Mouse (Mus musculus): ENCODE measurements around the gene Dlgap5. TPM values are rescaled to one million over a fixed set of nuclear protein-coding genes. Genes with fewer than 3 reads are reported as not detected.
A peak's percentile ranks its signal among the peaks of the same experiment; 100 is the strongest.

Dlgap5 gene
- 4.1 and 35.1 TPM in 2 replicates for total RNA-seq (2014; rRNA removed; ENCODE audit: low replicate concordance)
- polyA plus RNA-seq (2015; fragmentation: Nextera tagmentation; extraction: Ambion mirVana), result 8.5 and 8.7 TPM in 2 replicates

DNA sequence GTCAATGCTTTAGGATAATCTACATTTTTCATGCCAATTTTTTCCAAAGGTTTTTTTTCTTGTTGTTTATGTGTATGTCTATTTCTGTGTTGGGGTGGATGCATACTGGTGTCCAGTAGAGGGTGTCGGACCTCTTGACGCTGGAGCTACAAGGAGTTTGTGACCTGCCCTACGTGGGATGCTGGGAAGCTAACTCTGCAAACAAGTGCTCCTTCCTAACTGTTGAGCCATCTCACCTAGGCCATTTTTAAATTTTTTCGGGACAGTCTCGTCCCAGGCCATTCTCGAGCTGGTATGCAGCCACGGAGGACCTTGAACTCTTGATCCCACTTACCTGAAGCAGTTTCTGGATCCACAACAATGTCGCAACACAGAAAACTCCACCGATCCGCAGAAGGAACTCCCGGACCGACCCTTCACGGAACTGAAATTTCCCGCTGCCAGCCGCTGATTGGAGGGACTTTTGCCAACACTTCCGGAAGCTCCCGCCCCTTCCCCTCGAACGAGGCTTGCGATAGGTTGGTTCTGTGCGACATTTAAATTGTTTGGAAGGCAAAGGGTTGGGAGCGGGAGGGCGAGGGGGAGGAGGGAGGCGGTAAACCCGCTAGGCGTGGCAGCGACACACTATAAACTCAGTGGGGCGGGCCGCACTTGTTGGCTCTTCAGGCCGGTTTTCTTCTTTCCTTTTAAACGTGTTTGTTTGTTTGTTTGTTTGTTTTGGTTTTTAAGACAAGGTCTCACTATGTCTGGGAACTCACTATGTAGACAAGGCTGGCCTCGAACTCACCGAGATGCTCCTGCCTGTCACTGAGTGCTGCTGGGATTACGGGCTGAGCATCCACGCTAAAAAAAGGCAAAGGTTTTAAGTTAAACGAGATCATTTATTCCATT lies at the start of gene Dlgap5:
Gene Dlgap5 (minus strand): TSS at position 633 of the 891 bp plus-strand sequence.
- Histone ChIP-seq H3K27ac (ENCODE audit: low read depth) (peak within 1 kb of the TSS; percentile 31), H3K4me3 (ENCODE audit: low read depth, low read length) (peak within 1 kb of the TSS; percentile 66), H3K4me2 (ENCODE audit: low read depth, low read length) (peak within 1 kb of the TSS; percentile 76), H3K9ac (replicated peaks; ENCODE audit: low read depth, low read length) (peak within 1 kb of the TSS; percentile 48; the same call in 1 of the 2 replicates), H3K27me3 (ENCODE audit: control insufficient read depth, insufficient read depth, low read length) (no peaks in the 10 kb centered on the region), H3K9me3 (replicated peaks; ENCODE audit: control insufficient read depth, low read length) (no peaks in the 10 kb centered on the region), H3K4me1 (ENCODE audit: control insufficient read depth, insufficient read depth) (peaks cover 6% of the 10 kb centered on the region; the same call in 1 of the 2 replicates), H3K36me3 (replicated peaks; ENCODE audit: control insufficient read depth, insufficient read depth, low read length) (peaks cover 31% of the 10 kb centered on the region)
- TF ChIP-seq CTCF (IDR thresholded peaks at IDR 0.05; ENCODE audit: low read depth) (no peak; the same call in 1 of the 2 replicates), EP300 (IDR thresholded peaks at IDR 0.05; ENCODE audit: low read depth) (no peak)
- WGBS, result 2% methylated on average over 36 of the region's 36 CpGs
- DNase-seq (ENCODE audit: low spot score) (peak; percentile 95), ATAC-seq (ENCODE audit: insufficient read depth, low read depth) (peak; percentile 99)

DNA sequence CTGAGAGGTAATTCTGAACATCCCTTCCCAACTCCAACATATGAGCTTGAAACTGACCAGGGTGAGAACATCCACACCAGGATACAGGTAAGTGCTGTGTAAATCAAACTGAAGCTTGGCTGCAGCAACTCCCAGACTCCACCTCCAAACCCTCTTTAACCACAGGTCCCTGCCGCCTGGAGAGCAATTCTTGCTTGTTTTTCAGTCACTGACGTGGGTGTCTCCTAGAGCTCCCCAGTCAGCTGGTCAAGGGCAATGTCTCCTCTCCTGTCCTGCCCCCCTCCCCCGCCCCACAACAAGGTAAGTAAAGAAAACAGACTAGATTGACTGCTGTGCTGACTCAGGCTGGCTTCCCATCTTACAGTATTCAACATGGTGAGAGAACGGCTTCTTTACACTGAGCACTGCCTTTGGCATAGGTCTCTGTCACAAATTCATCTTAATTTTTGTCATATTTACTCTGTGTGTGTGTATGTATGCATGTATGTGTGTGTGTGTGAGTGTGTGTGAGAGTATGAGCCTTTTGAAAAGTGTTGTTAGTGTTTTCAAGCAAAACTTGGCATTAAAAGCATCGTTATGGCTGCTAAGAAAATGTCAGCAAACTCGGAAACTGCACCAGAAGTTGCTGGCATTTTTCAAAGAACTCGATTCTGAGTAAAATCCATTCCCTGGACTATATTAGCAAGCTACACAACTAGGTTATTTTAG lies 47.4 kb upstream of the Dlgap5 start:
- ATAC-seq (ENCODE audit: insufficient read depth, low read depth) (no peak), DNase-seq (ENCODE audit: low spot score) (no peak)
- no peak overlapping the region for H3K9ac ChIP-seq (replicated peaks; ENCODE audit: low read depth, low read length)
- TF ChIP-seq EP300 (IDR thresholded peaks at IDR 0.05; ENCODE audit: low read depth), result no peak
- TF ChIP-seq CTCF (IDR thresholded peaks at IDR 0.05; ENCODE audit: low read depth), result no peak
- no peaks in the 10 kb centered on the region for H3K36me3 ChIP-seq (replicated peaks; ENCODE audit: control insufficient read depth, insufficient read depth, low read length)
- no peak overlapping the region for H3K27ac ChIP-seq (ENCODE audit: low read depth)
- no peaks in the 10 kb centered on the region for H3K9me3 ChIP-seq (replicated peaks; ENCODE audit: control insufficient read depth, low read length)
- WGBS, result 41% methylated on average over 7 of the region's 7 CpGs
- H3K4me3 ChIP-seq (ENCODE audit: low read depth, low read length), result no peak overlapping the region
- H3K27me3 ChIP-seq (ENCODE audit: control insufficient read depth, insufficient read depth, low read length), result no peaks in the 10 kb centered on the region
- no peak overlapping the region for H3K4me2 ChIP-seq (ENCODE audit: low read depth, low read length)
- no peaks in the 10 kb centered on the region for H3K4me1 ChIP-seq (ENCODE audit: control insufficient read depth, insufficient read depth)

DNA sequence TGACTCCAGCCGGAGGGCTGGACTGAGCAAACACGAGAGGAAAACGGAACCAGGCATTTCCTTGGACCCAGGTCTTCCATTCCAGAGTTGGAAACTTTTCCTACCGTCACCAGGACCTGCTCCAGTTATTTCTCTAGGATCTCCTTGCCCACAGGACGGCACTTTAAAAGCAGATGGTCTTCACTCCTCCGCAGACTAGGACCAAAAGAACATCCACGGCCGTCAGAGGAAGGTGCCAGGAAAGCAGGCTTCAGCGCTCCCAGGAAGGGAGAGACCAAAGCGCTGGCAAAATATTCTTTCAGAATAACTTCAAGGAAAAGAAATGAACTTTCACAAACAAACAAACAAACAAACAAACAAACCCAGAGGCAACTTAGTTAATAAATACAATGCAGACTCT lies 46.2 kb upstream of the Dlgap5 start:
- Histone ChIP-seq H3K27ac (ENCODE audit: low read depth) (no peak overlapping the region), H3K9me3 (replicated peaks; ENCODE audit: control insufficient read depth, low read length) (no peaks in the 10 kb centered on the region), H3K27me3 (ENCODE audit: control insufficient read depth, insufficient read depth, low read length) (no peaks in the 10 kb centered on the region), H3K4me2 (ENCODE audit: low read depth, low read length) (no peak overlapping the region), H3K4me3 (ENCODE audit: low read depth, low read length) (no peak overlapping the region), H3K4me1 (ENCODE audit: control insufficient read depth, insufficient read depth) (no peaks in the 10 kb centered on the region), H3K36me3 (replicated peaks; ENCODE audit: control insufficient read depth, insufficient read depth, low read length) (no peaks in the 10 kb centered on the region), H3K9ac (replicated peaks; ENCODE audit: low read depth, low read length) (no peak overlapping the region)
- 71% methylated on average over 10 of the region's 10 CpGs for whole genome bisulfite sequencing
- TF ChIP-seq EP300 (IDR thresholded peaks at IDR 0.05; ENCODE audit: low read depth), result no peak
- TF ChIP-seq CTCF (IDR thresholded peaks at IDR 0.05; ENCODE audit: low read depth), result no peak
- ATAC-seq (ENCODE audit: insufficient read depth, low read depth) (no peak), DNase-seq (ENCODE audit: low spot score) (no peak)

DNA sequence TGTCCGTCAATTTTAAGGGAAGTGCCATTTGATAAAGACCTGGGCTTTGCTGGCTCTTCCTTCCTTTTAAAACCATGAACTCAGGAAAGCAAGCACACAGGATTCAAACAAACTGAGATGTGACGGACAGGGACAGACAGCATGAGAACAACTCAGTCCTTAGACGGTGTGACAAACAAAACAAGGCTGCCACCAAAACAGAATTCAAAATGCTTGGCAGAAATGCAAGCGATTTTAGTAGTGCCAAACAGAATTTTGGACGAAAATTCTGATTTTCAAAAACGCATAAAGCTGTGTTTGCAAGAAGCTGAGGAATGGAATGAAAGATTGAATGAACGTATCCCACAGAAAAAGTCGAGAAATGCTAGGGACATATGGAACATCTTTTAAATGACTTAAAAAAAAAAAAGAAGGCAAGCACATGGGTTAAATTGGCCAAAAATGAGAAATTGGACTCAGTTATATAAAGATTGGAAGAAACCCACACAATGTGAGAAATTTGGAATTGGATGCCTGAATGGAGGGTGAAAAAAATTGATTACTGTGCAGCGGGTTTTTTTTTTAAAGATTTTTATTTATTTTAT lies 44.8 kb upstream of the Dlgap5 start:
- ATAC-seq (ENCODE audit: insufficient read depth, low read depth) (no peak), DNase-seq (ENCODE audit: low spot score) (no peak)
- Histone ChIP-seq H3K36me3 (replicated peaks; ENCODE audit: control insufficient read depth, insufficient read depth, low read length) (no peaks in the 10 kb centered on the region), H3K27me3 (ENCODE audit: control insufficient read depth, insufficient read depth, low read length) (no peaks in the 10 kb centered on the region), H3K27ac (ENCODE audit: low read depth) (no peak overlapping the region), H3K4me2 (ENCODE audit: low read depth, low read length) (no peak overlapping the region), H3K4me3 (ENCODE audit: low read depth, low read length) (no peak overlapping the region), H3K9me3 (replicated peaks; ENCODE audit: control insufficient read depth, low read length) (no peaks in the 10 kb centered on the region), H3K9ac (replicated peaks; ENCODE audit: low read depth, low read length) (no peak overlapping the region), H3K4me1 (ENCODE audit: control insufficient read depth, insufficient read depth) (no peaks in the 10 kb centered on the region)
- TF ChIP-seq EP300 (IDR thresholded peaks at IDR 0.05; ENCODE audit: low read depth) (no peak), CTCF (IDR thresholded peaks at IDR 0.05; ENCODE audit: low read depth) (no peak)
- WGBS, result 67% methylated on average over 9 of the region's 9 CpGs

DNA sequence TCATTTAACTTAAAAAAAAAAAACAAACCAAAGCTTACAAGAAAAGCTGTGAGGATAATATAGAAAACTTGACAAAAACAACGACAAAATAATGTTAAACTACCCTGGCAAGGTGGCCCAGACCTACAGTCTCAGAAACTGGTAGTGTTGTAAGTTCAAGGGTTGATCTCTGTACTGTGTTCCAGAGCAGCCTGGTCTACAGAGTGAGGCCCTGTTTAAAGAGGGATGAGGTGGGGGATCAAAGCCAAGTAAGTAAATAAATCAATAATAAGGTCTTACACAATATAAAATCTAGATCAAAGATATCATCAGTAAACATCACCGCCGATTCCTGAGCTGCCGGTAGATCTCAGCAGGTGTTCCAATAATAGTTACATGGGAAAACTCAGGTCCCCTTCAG lies 44.2 kb upstream of the Dlgap5 start:
- H3K9ac ChIP-seq (replicated peaks; ENCODE audit: low read depth, low read length), result no peak overlapping the region
- H3K36me3 ChIP-seq (replicated peaks; ENCODE audit: control insufficient read depth, insufficient read depth, low read length), result no peaks in the 10 kb centered on the region
- no peaks in the 10 kb centered on the region for H3K4me1 ChIP-seq (ENCODE audit: control insufficient read depth, insufficient read depth)
- DNase-seq (ENCODE audit: low spot score) (no peak), ATAC-seq (ENCODE audit: insufficient read depth, low read depth) (no peak)
- no peaks in the 10 kb centered on the region for H3K9me3 ChIP-seq (replicated peaks; ENCODE audit: control insufficient read depth, low read length)
- no peak overlapping the region for H3K4me2 ChIP-seq (ENCODE audit: low read depth, low read length)
- TF ChIP-seq CTCF (IDR thresholded peaks at IDR 0.05; ENCODE audit: low read depth) (no peak), EP300 (IDR thresholded peaks at IDR 0.05; ENCODE audit: low read depth) (no peak)
- H3K27me3 ChIP-seq (ENCODE audit: control insufficient read depth, insufficient read depth, low read length), result no peaks in the 10 kb centered on the region
- WGBS, result 61% methylated on average over 4 of the region's 4 CpGs
- no peak overlapping the region for H3K27ac ChIP-seq (ENCODE audit: low read depth)
- H3K4me3 ChIP-seq (ENCODE audit: low read depth, low read length), result no peak overlapping the region
